Mouse (Mus musculus): ENCODE measurements around the gene Crat.
A peak's percentile ranks its signal among the peaks of the same experiment; 100 is the strongest.
"Not testable (repeated sequence)": the region's sequence is repeated elsewhere in the genome, so short reads cannot be mapped to it uniquely, and the experiment has no call there.

Crat gene

DNA sequence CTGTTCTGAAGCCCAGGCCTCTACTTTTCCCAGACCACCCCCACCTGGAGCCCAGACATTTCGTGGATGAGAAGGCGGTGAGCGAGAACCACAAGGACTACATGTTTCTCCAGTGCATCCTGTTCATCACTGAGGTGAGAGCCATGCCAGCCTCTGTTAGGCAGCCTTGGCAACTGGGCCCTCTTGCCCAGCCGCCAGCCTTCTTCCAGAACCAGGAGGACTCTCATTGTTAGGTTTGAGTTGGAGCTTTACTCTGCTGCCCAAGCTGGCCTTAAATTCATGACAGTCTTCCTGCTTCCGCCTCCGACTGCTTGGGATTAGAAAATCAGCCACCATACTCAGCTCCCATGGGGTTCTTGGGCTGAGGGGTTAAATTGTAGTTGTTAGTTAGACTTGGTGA is 24.0 kb upstream of the Crat start:
- DNase-seq: no peak

DNA sequence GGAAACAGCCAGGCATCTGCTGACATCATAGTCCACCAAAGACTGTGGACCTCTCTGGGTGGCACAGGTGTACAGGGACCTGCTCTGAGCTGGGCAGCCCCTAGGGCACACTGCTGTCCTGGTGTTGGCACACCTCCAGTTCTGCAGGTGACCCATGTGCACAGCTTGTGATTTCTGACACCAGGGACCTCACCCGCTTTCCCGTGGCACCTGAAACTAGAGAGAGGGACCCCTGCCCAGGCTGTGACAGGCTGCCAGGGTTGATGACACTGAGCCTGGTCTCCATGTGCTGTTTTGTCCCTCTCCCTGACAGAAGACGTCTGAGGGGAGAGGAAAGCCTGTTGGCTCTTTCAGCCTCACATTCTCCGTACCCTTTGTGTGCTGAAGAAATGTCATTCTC is 22.2 kb upstream of the Crat start:
- no peak for DNase-seq

GRCm38 (mm10) chr2:30436809-30437208 is 21.2 kb upstream of the Crat start:
- no peak for DNase-seq

GRCm38 (mm10) chr2:30436156-30436545 is 20.5 kb upstream of the Crat start:
- DNase-seq: peak in 1 of 2 experiments; percentile 30

DNA sequence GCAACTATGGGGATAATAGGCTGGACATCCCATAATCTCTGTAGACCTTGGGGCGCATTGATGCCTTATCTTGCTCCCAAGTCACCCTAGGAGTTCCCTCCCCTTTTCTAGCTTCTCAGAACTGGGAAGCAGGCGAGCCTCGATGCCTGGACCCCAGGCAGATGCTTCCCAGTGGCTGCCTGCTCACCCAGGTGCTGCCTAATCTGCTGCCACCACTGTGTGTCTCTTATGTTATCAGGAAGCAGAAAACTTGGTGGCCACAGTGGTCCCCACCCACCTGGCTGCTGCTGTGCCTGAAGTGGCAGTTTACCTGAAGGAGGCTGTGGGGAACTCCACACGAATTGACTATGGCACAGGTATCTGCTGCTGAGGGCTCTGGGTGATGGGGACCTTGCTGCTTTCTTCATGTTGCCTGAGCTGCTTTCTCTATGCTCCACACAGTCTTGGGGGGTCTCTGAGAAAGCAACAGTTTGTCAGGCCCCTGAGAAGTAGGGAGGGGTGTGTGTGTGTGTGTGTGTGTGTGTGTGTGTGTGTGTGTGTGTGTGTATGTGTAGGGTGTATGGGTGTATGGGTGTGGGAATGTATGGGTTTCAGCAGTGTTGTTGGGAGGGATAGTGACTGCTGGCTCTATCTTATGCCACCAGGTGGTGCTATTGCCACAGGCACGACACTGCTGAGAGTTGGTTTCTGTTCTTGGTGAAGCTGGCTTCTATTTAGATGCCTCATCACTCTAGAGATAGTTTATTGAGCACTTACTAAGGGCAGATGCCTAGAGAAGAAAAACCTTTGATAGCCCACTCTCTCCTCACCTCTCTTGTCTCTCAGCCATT is 19.9 kb upstream of the Crat start:
- DNase-seq: peak; percentile 47 to 69

- no peak for DNase-seq
Observed at GRCm38 (mm10) chr2:30429156-30429555, 13.5 kb upstream of the Crat start.

GRCm38 (mm10) chr2:30421432-30421831 is 5.8 kb upstream of the Crat start:
- no peak for DNase-seq

- DNase-seq: no peak
Observed at GRCm38 (mm10) chr2:30419112-30419511, 3.5 kb upstream of the Crat start.

- no peak for DNase-seq
Observed at GRCm38 (mm10) chr2:30418259-30418658, 2.6 kb upstream of the Crat start.

DNA sequence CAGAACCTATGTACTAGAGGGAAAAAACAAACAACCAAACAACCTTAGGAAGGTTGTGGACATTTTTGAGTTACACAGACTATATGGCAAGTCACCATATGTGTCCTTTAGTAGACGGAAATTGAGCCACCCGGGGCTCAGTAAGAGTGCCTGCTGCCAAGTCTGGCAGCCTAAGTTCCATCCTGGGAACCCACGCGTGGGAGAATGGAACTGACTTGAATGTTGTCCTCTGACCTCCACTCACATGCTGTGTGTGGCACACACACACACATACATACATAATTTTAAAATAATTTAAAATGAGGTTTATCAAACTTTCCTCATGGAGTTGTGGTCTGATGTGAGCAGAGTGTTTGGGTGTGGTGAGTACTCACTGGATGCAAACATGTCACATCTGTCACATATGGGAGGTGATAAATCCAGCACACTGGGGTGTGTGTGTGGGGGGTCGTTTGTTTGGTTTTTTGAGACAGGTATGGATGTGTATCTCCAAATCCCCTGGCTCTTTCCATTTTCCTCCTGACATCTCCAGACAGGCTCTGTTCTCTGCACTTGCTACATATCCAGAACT is 2.1 kb upstream of the Crat start:
- no peak for DNase-seq

DNA sequence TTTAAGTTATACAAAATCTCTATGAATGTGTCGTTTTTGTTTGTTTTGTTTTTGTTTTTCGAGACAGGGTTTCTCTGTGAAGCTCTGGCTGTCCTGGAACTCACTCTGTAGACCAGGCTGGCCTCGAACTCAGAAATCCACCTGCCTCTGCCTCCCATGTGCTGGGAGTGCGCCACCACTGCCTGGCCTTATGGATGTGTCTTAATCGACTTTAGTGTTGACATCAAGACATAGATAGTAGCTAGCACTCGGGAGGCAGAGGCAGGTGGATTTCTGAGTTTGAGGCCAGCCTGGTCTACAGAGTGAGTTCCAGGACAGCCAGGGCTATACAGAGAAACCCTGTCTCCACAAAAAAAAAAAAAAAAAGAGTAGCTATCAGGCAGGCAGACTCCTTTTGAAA is 1.5 kb upstream of the Crat start:
- not testable (repeated sequence) for DNase-seq

GRCm38 (mm10) chr2:30416649-30416965 is 994 bp upstream of the Crat start:
- no peak for DNase-seq

DNA sequence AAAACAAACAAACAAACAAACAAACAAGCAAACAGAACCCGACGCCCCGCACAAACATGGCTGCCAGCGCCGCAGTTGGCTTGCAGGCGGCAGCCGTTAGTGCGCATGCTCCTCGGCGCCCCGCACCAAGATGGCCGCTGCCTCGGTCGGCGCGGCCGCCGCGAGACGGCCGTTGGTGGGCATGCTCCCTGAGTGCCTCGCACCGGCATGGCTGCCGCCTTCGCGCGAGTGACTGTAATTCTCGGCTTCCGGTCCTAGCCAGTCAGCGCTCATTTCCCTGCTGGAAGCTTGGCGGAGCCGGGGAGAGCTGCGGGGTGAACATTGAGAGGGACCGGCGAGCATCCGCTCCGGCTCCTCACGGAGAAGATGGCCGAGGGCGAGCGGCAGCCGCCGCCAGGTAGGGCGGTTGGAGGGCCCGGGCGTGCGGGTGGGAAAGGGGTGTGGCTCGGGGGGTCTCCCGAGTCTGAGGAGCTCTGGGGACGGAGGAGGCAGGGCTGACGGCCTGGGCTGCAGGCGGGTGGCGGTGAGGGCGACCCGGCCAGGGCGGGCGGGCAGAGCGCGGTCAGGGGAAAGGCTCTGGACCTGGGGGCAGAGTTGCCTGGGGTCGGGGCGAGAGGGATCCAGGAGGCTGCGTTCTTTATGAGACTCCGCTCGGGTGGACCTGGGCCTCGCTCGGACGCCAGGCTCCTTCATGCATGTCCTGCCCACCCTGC is 479 bp upstream of the Crat start, which contains the start of gene Ptpa:
Gene Ptpa, plus strand, starts transcription at position 104 of the 713 bp plus-strand sequence.
- DNase-seq: peak; percentile 88 to 92

- no peak for DNase-seq
Observed at GRCm38 (mm10) chr2:30414681-30415080, 932 bp downstream of the Crat start.

GRCm38 (mm10) chr2:30414101-30414500 is 1.5 kb downstream of the Crat start:
- no peak for DNase-seq

- DNase-seq: no peak
Observed at GRCm38 (mm10) chr2:30413038-30413973, 2.3 kb downstream of the Crat start.

- no peak for DNase-seq
Observed at GRCm38 (mm10) chr2:30409454-30410176, 6.0 kb downstream of the Crat start.

- DNase-seq: no peak
Observed at GRCm38 (mm10) chr2:30408452-30409100, 7.0 kb downstream of the Crat start.

DNA sequence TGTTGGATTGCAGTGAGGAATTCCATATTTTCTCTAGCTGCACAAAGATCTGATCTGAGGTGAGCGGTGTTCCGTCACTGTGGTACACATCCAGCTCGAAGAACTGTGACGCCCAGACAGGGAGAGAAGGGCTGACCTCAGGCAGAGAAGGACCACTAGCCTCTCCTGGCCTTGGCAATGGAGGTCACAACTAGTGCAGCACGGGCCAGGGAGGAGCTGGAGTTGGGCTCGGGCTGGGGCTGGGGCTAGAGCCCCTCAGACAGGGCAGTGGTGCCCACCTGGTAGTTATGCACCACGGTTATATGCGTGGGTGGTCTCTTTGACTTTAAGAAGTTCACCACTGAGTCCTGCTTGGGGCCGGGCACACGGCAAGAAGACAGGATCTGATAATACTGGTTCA is 7.8 kb downstream of the Crat start:
- DNase-seq: no peak

DNA sequence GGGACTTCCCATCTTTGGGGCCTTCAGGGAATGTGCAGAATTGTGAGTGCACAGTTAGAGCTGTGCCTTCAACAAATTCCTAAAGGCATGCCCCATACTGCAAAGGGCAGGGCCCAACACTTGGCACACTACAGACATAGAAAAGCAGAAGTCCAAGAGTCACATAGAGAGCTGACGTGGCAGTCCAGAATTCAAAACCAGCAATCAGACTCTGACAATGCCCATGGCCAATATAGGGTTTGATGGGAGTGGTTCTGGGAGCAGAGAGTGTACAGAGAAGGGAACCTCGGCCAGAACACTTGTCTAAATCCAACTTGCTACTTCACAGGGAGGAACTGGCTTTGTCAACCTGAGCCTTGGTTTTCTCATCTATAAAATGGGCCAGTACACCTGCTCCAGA is 8.4 kb downstream of the Crat start:
- no peak for DNase-seq

GRCm38 (mm10) chr2:30403870-30404269 is 11.7 kb downstream of the Crat start:
- no peak for DNase-seq

DNA sequence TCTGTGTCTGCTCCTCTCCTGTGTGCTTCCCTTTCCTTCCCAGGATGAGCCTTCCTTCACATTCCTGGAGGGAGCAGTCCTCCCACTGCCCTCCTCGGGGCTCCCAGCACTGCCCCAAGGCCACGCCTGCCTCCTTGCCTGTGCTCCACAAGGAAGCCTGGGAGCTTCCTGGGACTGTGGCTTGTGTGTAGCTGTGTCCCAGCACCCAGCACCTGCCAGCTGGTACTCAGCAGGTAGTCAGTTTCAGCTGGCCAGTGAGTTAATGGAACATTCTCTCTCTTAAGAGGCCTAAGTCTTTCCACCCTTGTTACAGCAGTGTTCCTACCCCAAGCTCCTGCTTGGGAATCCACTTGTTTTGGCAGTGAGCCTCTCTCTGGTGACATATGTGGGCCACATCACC is 12.8 kb downstream of the Crat start:
- DNase-seq: no peak

Measured in spleen, adult 18-20 months (tissue).